Mouse (Mus musculus): ENCODE measurements around the gene Apeh. TPM values are rescaled to one million over a fixed set of nuclear protein-coding genes. Genes with fewer than 3 reads are reported as not detected.

Apeh gene
- polyA plus RNA-seq, 1 experiment = 206 TPM

- H3K27ac ChIP-seq (ENCODE audit: control insufficient read depth, insufficient read depth, low read depth, low read length, poor library complexity) = no peak overlapping the region
- no peak overlapping the region for H3K4me3 ChIP-seq (replicated peaks; ENCODE audit: control insufficient read depth, low read depth, low read length)
- 81% methylated on average over 4 of the region's 4 CpGs for WGBS
- peaks cover 5% of the 10 kb centered on the region for H3K4me1 ChIP-seq (ENCODE audit: control insufficient read depth, insufficient read depth, low read length)
- TF ChIP-seq POLR2A (IDR thresholded peaks at IDR 0.05; ENCODE audit: borderline replicate concordance, control insufficient read depth, low read depth, low read length) = no peak
- TF ChIP-seq CTCF (IDR thresholded peaks at IDR 0.05; ENCODE audit: control insufficient read depth, insufficient read depth, low read length) = no peak
These were observed 42.5 kb downstream of the Apeh start for GRCm38 (mm10) chr9:108051931-108052220.

GRCm38 (mm10) chr9:108051184-108051930 is 43.0 kb downstream of the Apeh start:
- Histone ChIP-seq H3K4me3 (replicated peaks; ENCODE audit: control insufficient read depth, low read depth, low read length) (no peak overlapping the region), H3K4me1 (ENCODE audit: control insufficient read depth, insufficient read depth, low read length) (peaks cover 5% of the 10 kb centered on the region), H3K27ac (ENCODE audit: control insufficient read depth, insufficient read depth, low read depth, low read length, poor library complexity) (no peak overlapping the region)
- WGBS = 91% methylated on average over 15 of the region's 15 CpGs
- no peak for TF ChIP-seq CTCF (IDR thresholded peaks at IDR 0.05; ENCODE audit: control insufficient read depth, insufficient read depth, low read length)
- TF ChIP-seq POLR2A (IDR thresholded peaks at IDR 0.05; ENCODE audit: borderline replicate concordance, control insufficient read depth, low read depth, low read length) = 0 out of 2 replicates have a peak, but pooled peaks have one; percentile 11

- WGBS = 38% methylated on average over 15 of the region's 15 CpGs
- TF ChIP-seq POLR2A (IDR thresholded peaks at IDR 0.05; ENCODE audit: borderline replicate concordance, control insufficient read depth, low read depth, low read length) = no peak
- no peak for TF ChIP-seq CTCF (IDR thresholded peaks at IDR 0.05; ENCODE audit: control insufficient read depth, insufficient read depth, low read length)
- Histone ChIP-seq H3K4me3 (replicated peaks; ENCODE audit: control insufficient read depth, low read depth, low read length) (peak overlapping the region; percentile 95), H3K27ac (ENCODE audit: control insufficient read depth, insufficient read depth, low read depth, low read length, poor library complexity) (peak overlapping the region; percentile 63), H3K4me1 (ENCODE audit: control insufficient read depth, insufficient read depth, low read length) (peaks cover 5% of the 10 kb centered on the region)
These were observed 44.7 kb downstream of the Apeh start for GRCm38 (mm10) chr9:108049561-108050251.

GRCm38 (mm10) chr9:108049016-108049455 is 45.4 kb downstream of the Apeh start, which contains the start of gene Gmppb:
TSS of gene Gmppb (plus strand) at chr9:108049242.
- H3K4me3 ChIP-seq (replicated peaks; ENCODE audit: control insufficient read depth, low read depth, low read length) = peak within 1 kb of the TSS; percentile 95
- H3K27ac ChIP-seq (ENCODE audit: control insufficient read depth, insufficient read depth, low read depth, low read length, poor library complexity) = peak within 1 kb of the TSS; percentile 63
- H3K4me1 ChIP-seq (ENCODE audit: control insufficient read depth, insufficient read depth, low read length) = peaks cover 5% of the 10 kb centered on the region
- TF ChIP-seq CTCF (IDR thresholded peaks at IDR 0.05; ENCODE audit: control insufficient read depth, insufficient read depth, low read length) = no peak
- TF ChIP-seq POLR2A (IDR thresholded peaks at IDR 0.05; ENCODE audit: borderline replicate concordance, control insufficient read depth, low read depth, low read length) = peak; percentile 76; the same call in 1 of the 2 replicates
- under 1% methylated on average over 39 of the region's 39 CpGs for WGBS

- peak overlapping the region; percentile 60 for H3K4me3 ChIP-seq (replicated peaks; ENCODE audit: control insufficient read depth, low read depth, low read length)
These were observed 45.8 kb downstream of the Apeh start for GRCm38 (mm10) chr9:108048566-108048955.

GRCm38 (mm10) chr9:108047601-108048565 is 46.5 kb downstream of the Apeh start:
- peak overlapping the region; percentile 60 for H3K4me3 ChIP-seq (replicated peaks; ENCODE audit: control insufficient read depth, low read depth, low read length)
- TF ChIP-seq POLR2A (IDR thresholded peaks at IDR 0.05; ENCODE audit: borderline replicate concordance, control insufficient read depth, low read depth, low read length) (no peak), CTCF (IDR thresholded peaks at IDR 0.05; ENCODE audit: control insufficient read depth, insufficient read depth, low read length) (no peak)

More at GRCm38 (mm10) chr9:108048566-108048955, 45.8 kb downstream of the Apeh start:
- WGBS = 2% methylated on average over 19 of the region's 19 CpGs
- Histone ChIP-seq H3K4me1 (ENCODE audit: control insufficient read depth, insufficient read depth, low read length) (peaks cover 5% of the 10 kb centered on the region), H3K27ac (ENCODE audit: control insufficient read depth, insufficient read depth, low read depth, low read length, poor library complexity) (peak overlapping the region; percentile 28)
- TF ChIP-seq CTCF (IDR thresholded peaks at IDR 0.05; ENCODE audit: control insufficient read depth, insufficient read depth, low read length) (no peak), POLR2A (IDR thresholded peaks at IDR 0.05; ENCODE audit: borderline replicate concordance, control insufficient read depth, low read depth, low read length) (no peak)

GRCm38 (mm10) chr9:108046582-108046981 is 47.8 kb downstream of the Apeh start:
- no peak overlapping the region for H3K4me3 ChIP-seq (replicated peaks; ENCODE audit: control insufficient read depth, low read depth, low read length)
- WGBS = 86% methylated on average over 4 of the region's 4 CpGs
- TF ChIP-seq CTCF (IDR thresholded peaks at IDR 0.05; ENCODE audit: control insufficient read depth, insufficient read depth, low read length) = no peak
- no peak for TF ChIP-seq POLR2A (IDR thresholded peaks at IDR 0.05; ENCODE audit: borderline replicate concordance, control insufficient read depth, low read depth, low read length)
- no peak overlapping the region for H3K27ac ChIP-seq (ENCODE audit: control insufficient read depth, insufficient read depth, low read depth, low read length, poor library complexity)
- peaks cover 2% of the 10 kb centered on the region for H3K4me1 ChIP-seq (ENCODE audit: control insufficient read depth, insufficient read depth, low read length)

More at GRCm38 (mm10) chr9:108047601-108048565, 46.5 kb downstream of the Apeh start:
- Histone ChIP-seq H3K4me1 (ENCODE audit: control insufficient read depth, insufficient read depth, low read length) (peaks cover 2% of the 10 kb centered on the region; the same call in 1 of the 2 replicates), H3K27ac (ENCODE audit: control insufficient read depth, insufficient read depth, low read depth, low read length, poor library complexity) (peak overlapping the region; percentile 28)
- WGBS = 54% methylated on average over 17 of the region's 17 CpGs
